Mouse (Mus musculus) heart, postnatal 36 days (tissue): ENCODE data around the gene Mettl16. TPM values are rescaled to one million over a fixed set of nuclear protein-coding genes. Genes with fewer than 3 reads are reported as not detected.

Experiments used
- DNase-seq, 2 experiments: peaks; one replicate each; pipeline ENCODE4 v3.0.0; 2021 to 2022
- intact Hi-C: fragments of 180-260 bp; cut with DNase I; formaldehyde crosslinking; loops from one replicate; pipeline ENCODE4 v1.15.1; 2025
- total RNA-seq, 2 experiments: library from RNA; stranded (reverse); gene quantifications; 2 replicates each; pipeline ENCODE4 v1.2.3; 2021

Gene Mettl16
- total RNA-seq, 2 experiments from 2014 or later: 13.0 to 13.8 TPM

GRCm38 (mm10) chr11:74828965-74829550 is 58.4 kb downstream of the Mettl16 start:
- intact Hi-C loops: loop anchor here (5.0 kb wide), 2 partner anchors 107 to 338 kb away; partner anchors contain the start of genes Hic1 and Pafah1b1
- DNase-seq: no peak

- intact Hi-C loops: loop anchor here (1.0 to 5.0 kb wide), 3 partner anchors 8 to 337 kb away; partner anchors contain the start of genes Hic1 and Pafah1b1
- peak; percentile 83 to 86 for DNase-seq
These were observed 59.2 kb downstream of the Mettl16 start for GRCm38 (mm10) chr11:74829812-74830211.

- intact Hi-C loops: loop anchor here (1.0 kb wide), 1 partner anchor 8 kb away; no protein-coding TSS in a partner anchor
- DNase-seq: peak; percentile 97 to 100
These were observed 59.9 kb downstream of the Mettl16 start, which contains the start of gene Mnt for GRCm38 (mm10) chr11:74830256-74831161. Gene Mnt, plus strand, starts transcription at chr11:74830920.

- DNase-seq: peak; percentile 54 to 70
- intact Hi-C loops: no loop called here
These were observed 60.6 kb downstream of the Mettl16 start for GRCm38 (mm10) chr11:74831191-74831605.

- peak; percentile 99 to 100 for DNase-seq
- intact Hi-C loops: no loop called here
These were observed 61.2 kb downstream of the Mettl16 start for GRCm38 (mm10) chr11:74831606-74832451.

- intact Hi-C loops: no loop called here
These were observed 62.0 kb downstream of the Mettl16 start for GRCm38 (mm10) chr11:74832503-74833143.

GRCm38 (mm10) chr11:74833536-74834358 is 63.1 kb downstream of the Mettl16 start:
- no peak for DNase-seq
- intact Hi-C loops: no loop called here

More at GRCm38 (mm10) chr11:74832503-74833143, 62.0 kb downstream of the Mettl16 start:
- DNase-seq: peak in 1 of 2 experiments; percentile 49

- intact Hi-C loops: no loop called here
- DNase-seq: no peak
These were observed 63.7 kb downstream of the Mettl16 start for GRCm38 (mm10) chr11:74834359-74834638.

GRCm38 (mm10) chr11:74834650-74835277 is 64.1 kb downstream of the Mettl16 start:
- no peak for DNase-seq
- intact Hi-C loops: no loop called here

GRCm38 (mm10) chr11:74835593-74836224 is 65.1 kb downstream of the Mettl16 start:
- DNase-seq: no peak
- intact Hi-C loops: no loop called here

GRCm38 (mm10) chr11:74836225-74837055 is 65.8 kb downstream of the Mettl16 start:
- intact Hi-C loops: no loop called here
- no peak for DNase-seq

- intact Hi-C loops: no loop called here
- DNase-seq: no peak
These were observed 66.5 kb downstream of the Mettl16 start for GRCm38 (mm10) chr11:74837056-74837693.

GRCm38 (mm10) chr11:74837694-74838431 is 67.2 kb downstream of the Mettl16 start:
- intact Hi-C loops: loop anchor here (1.0 kb wide), 1 partner anchor 8 kb away; the partner anchor contains the start of gene Mnt
- DNase-seq: peak; percentile 94 to 96

- peak; percentile 94 to 96 for DNase-seq
- intact Hi-C loops: loop anchor here (1.0 kb wide), 1 partner anchor 8 kb away; the partner anchor contains the start of gene Mnt
These were observed 67.8 kb downstream of the Mettl16 start for GRCm38 (mm10) chr11:74838441-74838840.

GRCm38 (mm10) chr11:74838971-74839370 is 68.3 kb downstream of the Mettl16 start:
- intact Hi-C loops: loop anchor here (1.0 kb wide), 1 partner anchor 9 kb away; the partner anchor contains the start of gene Mnt
- peak; percentile 54 to 62 for DNase-seq
